Mouse (Mus musculus) liver, adult (tissue): ENCODE results near the gene Smyd3.

Source experiments
- GATA4 ChIP-seq: IDR thresholded peaks from 2 replicates; pipeline ENCODE4 v1.6.1; 2014; ENCODE audit warnings: mild to moderate bottlenecking, low read length; ENCODE audit not compliant: insufficient replicate concordance

Gene Smyd3

DNA sequence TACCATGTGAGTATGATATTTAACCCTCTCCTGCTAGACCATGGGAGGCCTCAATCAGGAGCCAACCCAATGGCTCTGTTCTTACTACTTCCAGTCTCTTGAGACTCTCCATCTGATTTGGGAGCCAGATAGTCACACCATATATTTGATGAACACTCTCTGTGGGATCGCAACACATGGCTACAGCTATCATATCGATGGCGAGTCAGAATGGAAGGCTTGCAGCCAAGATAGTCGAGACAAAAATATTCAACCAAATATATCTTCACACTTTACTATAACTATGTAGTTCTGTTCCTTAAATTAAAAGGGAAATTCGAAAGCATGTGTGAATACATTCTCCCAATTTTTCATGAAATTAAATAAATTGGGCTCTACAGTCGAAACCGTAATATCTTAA, 132.2 kb downstream of the Smyd3 start:
- no peak for TF ChIP-seq GATA4

DNA sequence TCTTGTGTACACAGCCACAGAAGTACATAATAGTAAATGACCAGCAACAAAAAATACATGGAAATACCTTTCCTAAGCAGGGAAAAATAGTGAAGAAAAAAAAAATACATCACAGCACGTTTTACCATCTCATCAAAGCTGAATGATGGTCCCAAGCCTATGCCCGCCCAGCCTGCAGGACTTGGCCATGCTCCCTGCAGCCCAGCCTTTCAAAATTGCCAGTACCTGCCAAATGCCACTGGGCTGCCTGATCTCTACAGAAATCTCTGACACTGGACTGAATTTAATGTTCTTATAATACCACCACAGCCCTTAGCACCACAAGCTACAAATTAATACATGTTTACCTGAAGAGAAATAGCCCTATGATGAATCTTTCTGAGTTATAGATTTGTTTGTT, 133.5 kb downstream of the Smyd3 start:
- TF ChIP-seq GATA4, result no peak

DNA sequence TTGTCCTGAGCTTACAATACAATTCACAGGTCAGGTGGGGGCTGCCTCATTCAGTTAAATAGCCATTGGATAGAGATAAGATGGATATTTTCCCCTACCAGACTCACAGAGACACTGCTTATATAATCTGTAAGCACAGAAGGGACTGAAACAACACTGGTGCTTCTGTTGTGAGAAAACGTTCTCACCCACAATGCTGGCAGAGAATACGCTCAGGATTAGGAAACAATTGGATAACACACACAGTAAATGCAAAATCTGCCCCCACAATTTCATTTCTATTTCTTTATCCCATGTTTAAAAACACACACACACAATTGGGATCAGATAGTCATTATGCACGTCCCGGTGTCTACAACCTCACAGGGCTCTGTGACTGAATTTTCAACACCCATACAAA, 139.7 kb downstream of the Smyd3 start:
- no peak for TF ChIP-seq GATA4

DNA sequence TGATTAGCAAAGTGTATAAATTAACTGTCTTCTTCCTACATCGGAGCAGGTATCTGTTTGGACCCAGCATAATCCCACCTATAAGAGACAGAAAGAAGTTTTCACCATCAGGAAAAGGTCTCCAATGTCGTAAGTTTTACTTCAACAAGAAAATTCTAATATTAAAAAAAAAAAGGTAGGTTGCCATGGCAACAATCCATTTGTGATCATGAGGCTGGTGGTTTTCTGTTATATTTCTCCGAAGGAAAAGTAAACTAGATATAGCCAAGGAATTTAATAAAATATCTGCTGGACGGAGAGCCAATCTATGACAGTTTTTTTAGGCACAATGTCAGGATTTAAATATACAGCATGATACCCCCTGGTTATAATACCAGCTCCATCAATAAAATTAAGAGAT, 142.9 kb downstream of the Smyd3 start:
- no peak for TF ChIP-seq GATA4

DNA sequence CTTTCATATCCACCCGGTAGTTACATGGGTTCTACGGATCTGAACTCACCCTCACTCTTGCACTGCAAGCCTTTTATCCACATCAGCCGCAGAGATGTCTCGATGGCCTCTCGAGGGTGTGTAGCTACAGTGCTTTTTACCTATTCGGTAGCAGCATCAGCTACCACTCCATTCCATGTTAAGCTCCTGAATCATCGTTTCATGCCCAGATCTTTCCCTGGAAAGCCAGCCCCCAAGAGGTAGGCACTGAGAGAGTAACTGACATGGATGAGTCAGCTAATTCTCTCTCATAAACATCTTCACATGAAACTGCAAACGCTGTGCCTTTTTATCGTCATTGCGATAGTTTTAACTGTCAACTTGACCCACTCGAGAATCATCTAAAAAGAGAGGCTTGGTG, 143.9 kb downstream of the Smyd3 start:
- no peak for TF ChIP-seq GATA4

DNA sequence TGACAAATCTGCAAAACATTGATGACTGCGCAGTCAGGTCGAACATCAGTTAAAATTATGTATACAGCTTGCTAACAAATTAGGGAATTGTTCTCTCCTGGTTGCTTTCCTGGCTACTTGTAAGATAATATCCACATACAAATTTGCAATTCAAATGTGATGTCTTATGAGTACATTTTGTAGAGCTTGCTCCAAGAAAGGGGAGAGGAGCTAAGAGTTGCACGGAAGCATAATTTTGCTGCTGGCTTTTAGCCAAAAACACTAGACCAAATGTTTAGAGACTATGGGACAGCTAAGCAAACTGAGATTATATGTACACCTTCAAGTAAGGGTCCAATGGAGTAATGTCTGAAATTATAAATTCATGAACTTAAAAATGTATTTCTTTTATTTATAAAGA, 146.7 kb downstream of the Smyd3 start:
- TF ChIP-seq GATA4, result no peak

DNA sequence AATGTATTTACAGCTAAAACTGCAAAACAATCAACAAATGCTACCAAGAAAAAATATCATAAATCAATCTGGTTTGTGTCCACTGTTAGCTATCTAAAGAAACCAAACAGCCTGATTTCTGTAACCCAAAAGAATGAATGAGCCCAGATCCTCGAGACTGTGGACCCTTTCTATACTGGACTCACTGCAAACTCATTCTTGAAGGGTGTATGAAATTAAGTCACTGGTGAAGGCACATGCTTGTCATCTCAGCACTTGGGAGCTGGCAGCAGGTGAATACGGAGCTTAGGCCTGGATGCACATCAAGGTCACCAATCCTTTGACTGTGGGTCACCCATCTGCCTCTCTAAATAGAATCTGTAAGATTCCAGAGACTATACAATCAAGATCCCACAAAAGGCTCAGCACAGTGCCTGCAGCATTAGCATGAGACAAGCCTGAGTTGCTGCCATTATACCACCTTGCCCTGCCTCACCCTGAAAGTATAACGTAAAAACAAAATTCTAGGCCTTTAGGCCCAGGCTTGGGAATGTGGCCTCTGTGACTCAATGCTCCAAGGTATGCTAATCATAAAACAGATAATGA, 149.3 kb downstream of the Smyd3 start:
- TF ChIP-seq GATA4, result no peak

DNA sequence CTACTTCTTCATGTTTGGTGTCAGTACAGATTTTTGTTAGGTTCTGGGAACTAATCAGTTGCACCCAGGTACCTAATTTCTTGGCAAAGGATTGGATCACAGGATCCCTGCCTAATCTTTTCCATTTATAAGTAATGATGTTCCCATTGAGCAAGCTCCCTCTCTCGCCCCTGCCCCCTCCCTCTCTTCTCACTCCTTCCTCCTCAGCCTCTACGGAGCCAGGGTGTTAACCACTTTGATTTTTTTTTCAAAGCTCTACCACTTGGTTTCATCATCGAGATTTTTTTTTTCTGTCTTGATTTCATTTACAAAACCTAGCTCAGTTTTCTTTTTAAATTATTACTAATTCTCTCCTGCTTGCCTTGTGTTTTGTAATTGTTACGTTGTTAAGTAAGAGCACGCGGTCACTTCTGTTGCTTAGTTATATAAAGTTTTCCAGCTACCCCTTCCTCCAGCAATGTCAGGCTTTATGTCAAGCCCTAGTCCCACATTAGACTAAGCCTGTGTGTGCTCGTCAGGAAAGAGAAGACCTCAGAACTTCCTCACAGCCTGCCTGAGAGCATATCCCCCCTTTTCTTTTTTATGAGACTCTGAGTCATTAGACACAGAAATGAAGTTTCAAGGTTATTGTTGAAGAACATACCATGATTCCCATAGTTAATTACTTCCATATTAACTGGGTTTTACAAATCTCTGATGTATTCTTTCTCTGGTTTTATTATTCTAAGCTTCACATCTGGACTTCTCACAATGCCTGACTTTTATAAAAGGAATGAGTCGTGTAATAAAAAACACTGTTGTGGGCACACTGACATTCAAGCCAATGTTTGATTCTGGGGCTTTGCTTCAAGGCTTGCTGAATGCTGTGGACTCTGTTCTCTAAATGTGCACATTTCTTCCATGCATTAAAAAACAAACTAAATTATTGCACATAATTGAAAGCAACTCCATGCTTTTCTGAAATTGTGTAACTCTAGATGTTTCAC, 156.1 kb downstream of the Smyd3 start:
- TF ChIP-seq GATA4, result no peak

DNA sequence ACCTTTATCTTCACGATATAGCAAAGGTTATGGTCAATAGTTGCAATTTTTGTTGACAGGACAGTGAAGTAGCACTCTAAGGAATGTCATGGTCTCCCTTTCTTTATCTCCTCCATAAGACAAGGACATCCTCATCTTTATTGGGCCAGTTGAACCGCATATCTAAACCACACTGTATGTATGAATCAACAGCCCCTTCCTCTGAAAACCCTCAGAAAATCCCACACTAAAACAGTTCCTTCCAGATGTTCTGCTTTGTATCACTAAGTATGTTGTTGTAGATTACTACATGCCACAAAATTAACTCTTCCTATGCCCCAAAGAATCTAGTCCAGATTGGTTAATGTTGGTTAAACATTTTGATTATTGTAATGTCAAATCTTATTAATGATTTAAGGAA, 160.7 kb downstream of the Smyd3 start:
- TF ChIP-seq GATA4, result no peak

DNA sequence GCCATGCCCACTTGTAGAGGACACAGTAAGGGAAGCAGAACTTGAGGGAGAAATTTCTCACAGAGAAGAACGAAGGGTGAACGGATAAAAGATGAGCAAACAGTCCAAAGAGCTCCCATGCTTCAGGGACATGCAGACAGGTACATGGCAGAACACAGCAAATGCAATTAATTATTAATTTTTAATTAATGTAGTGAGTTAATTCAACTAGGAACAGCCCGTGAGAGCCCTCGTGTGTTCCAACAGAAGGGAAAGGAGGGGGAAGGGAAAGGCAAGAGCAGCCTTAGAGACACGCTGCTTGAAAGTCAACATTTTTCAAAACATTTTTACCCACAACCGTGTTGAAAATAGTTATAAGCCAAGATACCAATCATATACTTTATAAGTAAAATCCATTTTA, 163.6 kb downstream of the Smyd3 start:
- TF ChIP-seq GATA4, result no peak

DNA sequence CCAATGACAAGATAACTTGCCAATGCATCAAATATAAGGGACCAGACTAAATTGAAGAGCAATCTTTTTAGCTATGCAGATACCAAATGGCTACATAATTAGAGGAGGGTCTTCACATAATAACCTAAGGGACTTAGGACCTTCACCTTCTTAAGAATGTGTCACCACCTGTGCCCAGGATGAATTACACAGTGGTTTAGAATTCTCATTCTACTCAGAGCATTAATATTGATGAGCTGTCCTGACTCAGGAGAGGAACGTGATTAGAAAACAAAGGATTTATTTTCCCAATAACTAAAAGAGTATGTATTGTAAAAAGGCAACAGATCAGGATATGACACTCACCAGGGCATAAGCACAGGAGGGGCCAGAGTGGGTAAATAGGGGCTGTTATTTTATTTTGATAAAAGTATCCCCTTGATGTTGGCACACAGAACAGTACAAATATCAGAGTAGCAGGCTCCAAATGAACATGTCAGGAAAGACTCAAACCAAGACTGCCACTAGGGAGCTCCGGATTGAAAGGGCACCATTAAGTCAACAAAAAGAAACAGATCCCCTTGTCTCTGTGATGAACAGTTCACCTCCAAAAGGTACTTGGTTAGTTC, 172.4 kb downstream of the Smyd3 start:
- no peak for TF ChIP-seq GATA4

DNA sequence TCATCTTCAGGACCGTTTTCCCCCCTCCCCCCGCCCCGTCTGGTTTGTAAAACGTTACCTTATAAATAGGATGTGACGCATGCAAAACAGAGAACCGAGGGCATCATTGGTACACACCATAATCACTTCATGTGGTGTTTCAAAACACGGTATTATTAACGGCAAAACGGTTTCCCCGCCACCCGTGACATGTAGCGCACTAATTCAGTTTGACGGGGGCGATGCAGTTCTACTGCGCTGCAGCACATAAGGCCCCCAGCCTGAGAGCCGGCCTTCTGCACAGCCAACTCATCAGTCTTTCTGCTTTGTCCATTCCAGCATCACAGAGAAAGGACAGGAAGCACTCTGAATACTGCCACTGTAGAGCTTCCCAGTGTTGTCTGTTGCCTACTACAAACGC, 174.4 kb downstream of the Smyd3 start:
- TF ChIP-seq GATA4, result no peak

DNA sequence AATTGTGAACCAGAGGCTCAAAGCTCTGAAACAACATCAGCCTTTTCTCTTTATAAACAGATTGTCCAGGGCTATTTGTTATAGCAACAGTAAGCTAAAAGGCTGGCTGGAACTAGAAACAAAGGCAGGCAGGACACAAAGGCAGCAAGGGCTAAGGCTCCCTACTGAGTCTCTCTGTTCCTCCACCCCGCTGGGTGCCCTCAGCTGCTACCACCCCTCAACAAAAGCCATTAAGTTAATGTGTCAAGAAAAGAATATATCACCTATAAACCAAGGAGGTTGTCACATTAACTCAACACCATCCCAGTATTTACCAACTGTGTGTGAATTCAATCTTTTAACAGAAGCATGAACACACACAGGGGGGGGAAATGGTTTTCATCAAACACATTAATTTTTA, 176.3 kb downstream of the Smyd3 start:
- no peak for TF ChIP-seq GATA4

DNA sequence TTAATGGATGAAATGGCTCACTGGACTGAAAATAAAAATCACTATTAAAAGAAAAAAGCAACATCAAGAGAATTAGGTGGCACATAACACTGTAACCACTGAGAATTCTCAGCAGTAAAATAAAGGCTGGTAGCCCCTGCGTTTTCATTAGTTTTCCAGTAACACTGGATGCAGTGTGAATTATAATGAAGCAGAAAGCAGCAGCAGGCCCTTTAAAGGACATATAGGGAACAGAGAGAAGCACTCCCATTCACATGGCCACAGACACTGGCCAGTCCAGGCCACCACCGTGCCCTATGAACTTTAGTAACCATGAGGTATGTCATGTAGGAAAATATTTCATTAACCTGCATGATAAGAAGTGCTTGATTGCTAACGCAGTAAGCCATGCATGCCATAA, 178.8 kb downstream of the Smyd3 start:
- TF ChIP-seq GATA4, result no peak

DNA sequence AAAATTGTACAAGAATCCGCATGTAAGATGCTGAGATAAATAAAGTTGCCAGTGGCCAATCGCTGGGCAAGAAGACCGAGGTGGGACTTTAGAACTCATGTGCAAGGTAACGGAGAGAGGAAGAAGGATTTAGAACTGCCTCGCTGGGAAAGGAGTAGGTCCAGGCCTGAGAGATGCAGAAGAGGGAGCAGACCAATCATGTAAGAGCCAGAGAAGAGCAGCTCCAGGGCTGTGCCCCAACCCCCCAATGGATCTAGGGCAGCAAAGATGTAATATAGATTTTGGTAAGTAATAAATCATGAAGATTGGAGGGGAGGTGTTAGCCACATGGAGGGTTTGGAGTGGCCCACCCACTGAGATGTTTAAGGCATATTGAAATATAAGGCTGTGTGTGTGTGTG, 180.3 kb downstream of the Smyd3 start:
- no peak for TF ChIP-seq GATA4

DNA sequence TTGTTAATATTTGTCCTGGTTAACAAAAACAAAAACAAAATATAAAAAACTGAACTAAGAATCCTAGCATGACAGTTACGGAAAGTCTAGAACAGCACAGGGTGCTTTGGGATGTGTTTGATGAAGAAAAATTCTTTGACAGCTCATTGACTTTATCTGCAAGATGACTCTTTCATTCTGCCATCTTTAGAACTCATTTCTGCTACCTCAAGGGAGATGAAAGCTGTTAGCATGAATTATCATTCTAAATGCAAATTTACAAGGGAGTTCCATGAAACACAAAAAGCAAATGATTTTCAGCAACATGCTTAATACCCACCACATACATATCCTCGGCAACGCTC, 190.9 kb downstream of the Smyd3 start:
- no peak for TF ChIP-seq GATA4
